Mouse (Mus musculus) thymus, adult 2 months (tissue): ENCODE results near the gene Fbrsl1.

ENCODE experiments used
- CTCF ChIP-seq: fragments of 200-500 bp; IDR thresholded peaks from 2 replicates; pipeline ENCODE4 v1.5.1; 2012; ENCODE audit warnings: mild to moderate bottlenecking, control low read depth, low read length, moderate library complexity, borderline replicate concordance; ENCODE audit not compliant: control insufficient read depth, poor library complexity, insufficient read depth; ENCODE audit errors: extremely low read depth
- POLR2A ChIP-seq: fragments of 200-500 bp; IDR thresholded peaks from 2 replicates; pipeline ENCODE4 v1.6.1; 2012; ENCODE audit warnings: mild to moderate bottlenecking, low read length, control low read depth, moderate library complexity; ENCODE audit not compliant: control insufficient read depth, poor library complexity, insufficient read depth; ENCODE audit errors: extremely low read depth

- TF ChIP-seq CTCF, result no peak
- TF ChIP-seq POLR2A, result no peak
These were observed 9.7 kb downstream of the Fbrsl1 start for GRCm38 (mm10) chr5:110438591-110438990.
